8 mouse cellular contexts compared by ENCODE assay signal in genomic region chr1:151343571-151344282, GRCm38 (mm10). TPM values are rescaled to one million over a fixed set of nuclear protein-coding genes. Genes with fewer than 3 reads are reported as not detected.
DNase-seq lines count a peak whose midpoint lies in the region; ATAC-seq lines count a peak whose summit lies in the region.

No protein-coding gene starts in this region.

- H3K9me3 ChIP-seq in limb, embryonic 12.5 days = no peaks in the 10 kb centered on the region
- no peaks in the 10 kb centered on the region for H3K9me3 ChIP-seq in midbrain, embryonic 16.5 days (replicated peaks; ENCODE audit: control insufficient read depth, low read length, poor library complexity, severe bottlenecking)

- H3K4me1 ChIP-seq in limb, embryonic 12.5 days (replicated peaks) = peaks cover 32% of the 10 kb centered on the region
- peaks cover 27% of the 10 kb centered on the region for H3K4me1 ChIP-seq in midbrain, embryonic 16.5 days (ENCODE audit: control insufficient read depth, insufficient read depth, low read length)

- peak; percentile 10 for DNase-seq in right cerebral cortex, postnatal 14 days
- DNase-seq in right cerebral cortex, adult 18-20 months = no peak
- DNase-seq in cerebellum, postnatal 14 days = peak; percentile 30 to 36
- peak; percentile 53 to 57 for DNase-seq in heart, postnatal 10 days
- DNase-seq in thymus, postnatal 36 days = peak; percentile 39 to 53
- DNase-seq in urinary bladder, postnatal 36 days (ENCODE audit: low spot score in 2 of 2) = no peak

- H3K9ac ChIP-seq in limb, embryonic 12.5 days (replicated peaks) = peak overlapping the region; percentile 98
- H3K9ac ChIP-seq in midbrain, embryonic 16.5 days (ENCODE audit: low read depth, low read length) = peak overlapping the region; percentile 57

- peak overlapping the region; percentile 97 for H3K4me3 ChIP-seq in limb, embryonic 12.5 days (replicated peaks)
- H3K4me3 ChIP-seq in midbrain, embryonic 16.5 days (ENCODE audit: low read depth, low read length) = peak overlapping the region; percentile 71

- ATAC-seq in limb, embryonic 12.5 days (ENCODE audit: insufficient number of reproducible peaks, insufficient read depth, low FRiP score, low TSS enrichment, low read depth) = no peak
- peak; percentile 57; the same call in 1 of the 2 replicates for ATAC-seq in midbrain, embryonic 16.5 days

- H3K36me3 ChIP-seq in limb, embryonic 12.5 days = no peaks in the 10 kb centered on the region; the same call in 1 of the 2 replicates
- H3K36me3 ChIP-seq in midbrain, embryonic 16.5 days (ENCODE audit: control insufficient read depth, insufficient read depth, low read length) = no peaks in the 10 kb centered on the region

- peak overlapping the region; percentile 67; the same call in 1 of the 2 replicates for H3K27ac ChIP-seq in limb, embryonic 12.5 days
- H3K27ac ChIP-seq in midbrain, embryonic 16.5 days (ENCODE audit: low read length) = peak overlapping the region; percentile 75

- WGBS in limb, embryonic 12.5 days = under 1% methylated on average over 17 of the region's 17 CpGs
- WGBS in midbrain, embryonic 16.5 days = 1% methylated on average over 17 of the region's 17 CpGs

- H3K27me3 ChIP-seq in limb, embryonic 12.5 days = no peaks in the 10 kb centered on the region
- H3K27me3 ChIP-seq in midbrain, embryonic 16.5 days (ENCODE audit: control insufficient read depth, insufficient read depth, low read depth, low read length) = no peaks in the 10 kb centered on the region

- intact Hi-C loops in heart, postnatal 10 days (cut with DNase I) = loop anchor here (5.0 kb wide), 3 partner anchors 56 to 186 kb away; no protein-coding TSS in a partner anchor

- peak overlapping the region; percentile 68 for H3K4me2 ChIP-seq in limb, embryonic 12.5 days
- H3K4me2 ChIP-seq in midbrain, embryonic 16.5 days (ENCODE audit: low read length) = peak overlapping the region; percentile 60

RNA-seq across cellular contexts. Expression of gene Ivns1abp, which starts 0.6 kb away (rescaled TPM):
- total RNA-seq in heart, postnatal 10 days (2021) = 100 to 1,000 TPM; 417 to 438 TPM
- polyA plus RNA-seq in limb, embryonic 12.5 days (2016; fragmentation: Nextera tagmentation; extraction: Ambion mirVana) = 352 and 354 TPM in 2 replicates
- 260 and 271 TPM in 2 replicates for polyA plus RNA-seq in midbrain, embryonic 16.5 days (2015; fragmentation: Nextera tagmentation; extraction: Ambion mirVana)

Comparison
In these comparisons a context has a peak if more than half of its experiments do, and no peak if none do; other contexts are left out.
1. DNase-seq: peak in right cerebral cortex, postnatal 14 days (single experiment), cerebellum, postnatal 14 days (2 of 2), heart, postnatal 10 days (2 of 2) and thymus, postnatal 36 days (2 of 2); none in right cerebral cortex, adult 18-20 months (single experiment) and urinary bladder, postnatal 36 days (0 of 2).